Mouse (Mus musculus) MEL (cell line): ENCODE measurements at regions not wholly inside any gene's neighbourhood (a gene's known extent, or its start where the extent isn't known, plus 50 kb on each side); places are given as distances from the start of the nearest gene placed in this dataset.

Experiments used
- DNase-seq: peaks from one replicate; pipeline ENCODE4 v3.0.0; 2011; ENCODE audit warnings: low read depth, low spot score
- H3K27ac ChIP-seq: 2 replicates; pipeline ENCODE4 v1.5.1; 2012; ENCODE audit warnings: low read depth, mild to moderate bottlenecking, control low read depth, low read length, moderate library complexity; ENCODE audit not compliant: control insufficient read depth
- H3K27me3 ChIP-seq, 2 experiments: fragments of 150-350 bp in 1 of 2; sonication (generic) in 1 of 2; 2 replicates each; pipeline ENCODE4 v1.6.1; 2012; ENCODE audit warnings: low read length in 2 of 2, mild to moderate bottlenecking in 2 of 2, improper control_type of control experiment in 1 of 2, moderate library complexity in 1 of 2; ENCODE audit not compliant: insufficient read depth in 2 of 2, control insufficient read depth in 1 of 2
- H3K36me3 ChIP-seq, 2 experiments: 2 replicates each; pipeline ENCODE4 v1.6.1; 2012 to 2014; ENCODE audit warnings: low read length in 2 of 2, improper control_type of control experiment in 1 of 2, inconsistent platforms in 1 of 2, mild to moderate bottlenecking in 1 of 2; ENCODE audit not compliant: insufficient read depth in 2 of 2, control insufficient read depth in 1 of 2
- H3K4me1 ChIP-seq, 2 experiments: fragments of 150-350 bp in 1 of 2; sonication (generic) in 1 of 2; 2 replicates each; pipeline ENCODE4 v1.6.1; 2012; ENCODE audit warnings: low read length in 2 of 2, improper control_type of control experiment in 1 of 2, mild to moderate bottlenecking in 1 of 2; ENCODE audit not compliant: insufficient read depth in 2 of 2, control insufficient read depth in 1 of 2
- H3K4me3 ChIP-seq, 2 experiments: fragments of 150-350 bp in 1 of 2; sonication (generic) in 1 of 2; 2 replicates each; pipeline ENCODE4 v1.5.1; 2012; ENCODE audit warnings: low read depth in 2 of 2, low read length in 2 of 2, mild to moderate bottlenecking in 2 of 2, moderate library complexity in 2 of 2, control low read depth in 1 of 2, improper control_type of control experiment in 1 of 2; ENCODE audit not compliant: control insufficient read depth in 1 of 2, insufficient read depth in 1 of 2
- H3K79me2 ChIP-seq: 2 replicates; pipeline ENCODE4 v1.6.1; 2012; ENCODE audit warnings: mild to moderate bottlenecking, low read length, moderate library complexity; ENCODE audit not compliant: control insufficient read depth, poor library complexity, insufficient read depth
- H3K9ac ChIP-seq: 2 replicates; pipeline ENCODE4 v1.6.1; 2012; ENCODE audit warnings: low read depth, mild to moderate bottlenecking, control low read depth, low read length, moderate library complexity; ENCODE audit not compliant: control insufficient read depth, poor library complexity, severe bottlenecking
- H3K9me3 ChIP-seq: fragments of 150-350 bp; sonication (generic); replicated peaks from 2 replicates; pipeline ENCODE4 v1.6.1; 2012; ENCODE audit warnings: mild to moderate bottlenecking, low read length, improper control_type of control experiment, moderate library complexity; ENCODE audit not compliant: insufficient read depth
- BHLHE40 ChIP-seq: IDR thresholded peaks from 2 replicates; pipeline ENCODE4 v1.6.1; 2012; ENCODE audit warnings: low read depth, mild to moderate bottlenecking, inconsistent platforms, low read length, improper control_type of control experiment, borderline replicate concordance
- CHD1 ChIP-seq: IDR thresholded peaks from 2 replicates; pipeline ENCODE4 v1.6.1; 2012; ENCODE audit warnings: low read depth, mild to moderate bottlenecking, inconsistent platforms, low read length, improper control_type of control experiment
- CTCF ChIP-seq, 3 experiments: IDR thresholded peaks in 2 of 3; conservative IDR thresholded peaks in 1 of 3; 2 replicates each; pipeline ENCODE4 v1.5.1; 2011 to 2012; ENCODE audit warnings: low read length in 3 of 3, low read depth in 2 of 3, mild to moderate bottlenecking in 2 of 3, improper control_type of control experiment in 1 of 3, inconsistent platforms in 1 of 3, mixed read lengths in 1 of 3, moderate library complexity in 1 of 3; ENCODE audit not compliant: control insufficient read depth in 1 of 3, insufficient read depth in 1 of 3, poor library complexity in 1 of 3, severe bottlenecking in 1 of 3
- E2F4 ChIP-seq: IDR thresholded peaks from 2 replicates; pipeline ENCODE4 v1.6.1; 2011; ENCODE audit warnings: low read depth, low read length, improper control_type of control experiment, borderline replicate concordance
- ELF1 ChIP-seq: IDR thresholded peaks from 2 replicates; pipeline ENCODE4 v1.6.1; 2014; ENCODE audit warnings: low read depth, mild to moderate bottlenecking, inconsistent platforms, low read length, improper control_type of control experiment, moderate library complexity
- GABPA ChIP-seq: IDR thresholded peaks from 2 replicates; pipeline ENCODE4 v1.6.1; 2012; ENCODE audit warnings: low read depth, mild to moderate bottlenecking, inconsistent platforms, low read length, improper control_type of control experiment, moderate library complexity
- GATA1 ChIP-seq: IDR thresholded peaks from 2 replicates; pipeline ENCODE4 v1.6.1; 2011; ENCODE audit warnings: low read depth, low read length, improper control_type of control experiment
- HCFC1 ChIP-seq: IDR thresholded peaks from 2 replicates; pipeline ENCODE4 v1.6.1; 2012; ENCODE audit warnings: low read depth, mild to moderate bottlenecking, inconsistent platforms, low read length, improper control_type of control experiment, moderate library complexity
- JUND ChIP-seq: IDR thresholded peaks from 2 replicates; pipeline ENCODE4 v1.6.1; 2011; ENCODE audit warnings: low read depth, mild to moderate bottlenecking, improper control_type of control experiment, low read length
- MAFK ChIP-seq: IDR thresholded peaks from 2 replicates; pipeline ENCODE4 v1.6.1; 2011; ENCODE audit warnings: low read depth, mild to moderate bottlenecking, low read length, improper control_type of control experiment, borderline replicate concordance
- MAX ChIP-seq: IDR thresholded peaks from 2 replicates; pipeline ENCODE4 v1.6.1; 2011; ENCODE audit warnings: low read length, improper control_type of control experiment
- MAZ ChIP-seq: IDR thresholded peaks from 2 replicates; pipeline ENCODE4 v1.6.1; 2012; ENCODE audit warnings: low read depth, mild to moderate bottlenecking, inconsistent platforms, low read length, improper control_type of control experiment
- MEF2A ChIP-seq: IDR thresholded peaks from 2 replicates; pipeline ENCODE4 v1.6.1; 2014; ENCODE audit warnings: low read depth, mild to moderate bottlenecking, inconsistent platforms, low read length, improper control_type of control experiment; ENCODE audit not compliant: poor library complexity, insufficient replicate concordance, severe bottlenecking; ENCODE audit errors: extremely low read depth
- MXI1 ChIP-seq: IDR thresholded peaks from 2 replicates; pipeline ENCODE4 v1.6.1; 2011; ENCODE audit warnings: mild to moderate bottlenecking, low read depth, low read length, improper control_type of control experiment
- MYB ChIP-seq: IDR thresholded peaks from 2 replicates; pipeline ENCODE4 v1.6.1; 2011; ENCODE audit warnings: mild to moderate bottlenecking, low read depth, low read length, improper control_type of control experiment
- NELFE ChIP-seq: IDR thresholded peaks from 2 replicates; pipeline ENCODE4 v1.6.1; 2011; ENCODE audit warnings: low read depth, low read length, improper control_type of control experiment
- NRF1 ChIP-seq: IDR thresholded peaks from 2 replicates; pipeline ENCODE4 v1.6.1; 2014; ENCODE audit warnings: low read depth, mild to moderate bottlenecking, inconsistent platforms, low read length, improper control_type of control experiment, moderate library complexity; ENCODE audit not compliant: poor library complexity, insufficient read depth, severe bottlenecking
- POLR2A ChIP-seq, 2 experiments: IDR thresholded peaks; 2 replicates each; pipeline ENCODE4 v1.6.1; 2011 to 2012; ENCODE audit warnings: low read length in 2 of 2, mild to moderate bottlenecking in 2 of 2, control low read depth in 1 of 2, improper control_type of control experiment in 1 of 2, low read depth in 1 of 2, moderate library complexity in 1 of 2; ENCODE audit not compliant: control insufficient read depth in 1 of 2, insufficient read depth in 1 of 2, poor library complexity in 1 of 2
- POLR2AphosphoS5 ChIP-seq: IDR thresholded peaks from 2 replicates; pipeline ENCODE4 v1.6.1; 2012; ENCODE audit warnings: low read depth, borderline replicate concordance, mild to moderate bottlenecking, inconsistent platforms, low read length, moderate library complexity, mixed read lengths
- TCF12 ChIP-seq: IDR thresholded peaks from 2 replicates; pipeline ENCODE4 v1.6.1; 2014; ENCODE audit warnings: low read depth, mild to moderate bottlenecking, inconsistent platforms, low read length, improper control_type of control experiment, moderate library complexity
- UBTF ChIP-seq: IDR thresholded peaks from 2 replicates; pipeline ENCODE4 v1.6.1; 2012; ENCODE audit warnings: low read depth, mild to moderate bottlenecking, inconsistent platforms, low read length, improper control_type of control experiment, moderate library complexity, borderline replicate concordance; ENCODE audit not compliant: insufficient read depth
- USF2 ChIP-seq, 2 experiments: IDR thresholded peaks; 2 replicates each; pipeline ENCODE4 v1.6.1; 2011 to 2012; ENCODE audit warnings: improper control_type of control experiment in 2 of 2, low read length in 2 of 2, borderline replicate concordance in 1 of 2, inconsistent platforms in 1 of 2, low read depth in 1 of 2, mild to moderate bottlenecking in 1 of 2; ENCODE audit not compliant: insufficient read depth in 1 of 2
- ZC3H11A ChIP-seq: IDR thresholded peaks from 2 replicates; pipeline ENCODE4 v1.6.1; 2012; ENCODE audit warnings: low read depth, mild to moderate bottlenecking, inconsistent platforms, low read length, improper control_type of control experiment

DNA sequence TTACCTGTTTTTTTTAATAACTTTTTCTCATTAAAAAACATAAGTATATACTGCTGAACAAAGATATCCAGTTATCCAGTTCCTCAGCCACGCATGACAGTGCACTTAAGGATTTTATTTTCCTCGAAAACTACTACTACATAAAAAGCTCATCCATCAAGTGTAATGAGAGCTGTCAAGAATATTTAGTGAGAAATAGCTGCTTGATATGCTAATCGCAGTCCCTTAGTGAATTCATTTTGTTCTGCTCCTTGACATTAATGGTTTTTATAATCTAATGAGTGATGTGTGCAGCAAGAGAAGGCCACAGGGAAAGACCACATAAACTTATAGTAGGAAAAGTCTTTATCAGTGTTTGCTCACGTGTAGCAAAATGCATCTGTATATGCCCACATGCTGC is 754.0 kb upstream of the Slc39a10 start:
- Histone ChIP-seq H3K4me3 (no peak overlapping the region), H3K9me3 (no peaks in the 10 kb centered on the region), H3K79me2 (no peaks in the 10 kb centered on the region), H3K36me3 (no peaks in the 10 kb centered on the region), H3K4me1 (no peaks in the 10 kb centered on the region), H3K27ac (no peak overlapping the region), H3K9ac (no peak overlapping the region), H3K27me3 (no peaks in the 10 kb centered on the region)
- TF ChIP-seq GATA1 (no peak), JUND (no peak), MAFK (no peak), HCFC1 (no peak), CHD1 (no peak), CTCF (IDR thresholded peaks at IDR 0.05 in 2 of 3, conservative IDR thresholded peaks at IDR 0.05 in 1 of 3; ENCODE audit: control insufficient read depth in 1 of 3, insufficient read depth in 1 of 3, low read depth in 2 of 3, low read length in 3 of 3, poor library complexity in 1 of 3, severe bottlenecking in 1 of 3) (no peak), TCF12 (no peak), UBTF (no peak), MAZ (no peak), ELF1 (no peak), MYB (no peak), NELFE (no peak), USF2 (IDR thresholded peaks at IDR 0.05; ENCODE audit: borderline replicate concordance in 1 of 2, insufficient read depth in 1 of 2, low read depth in 1 of 2, low read length in 2 of 2) (no peak), POLR2AphosphoS5 (no peak), MEF2A (no peak), MAX (no peak)
- DNase-seq: no peak

DNA sequence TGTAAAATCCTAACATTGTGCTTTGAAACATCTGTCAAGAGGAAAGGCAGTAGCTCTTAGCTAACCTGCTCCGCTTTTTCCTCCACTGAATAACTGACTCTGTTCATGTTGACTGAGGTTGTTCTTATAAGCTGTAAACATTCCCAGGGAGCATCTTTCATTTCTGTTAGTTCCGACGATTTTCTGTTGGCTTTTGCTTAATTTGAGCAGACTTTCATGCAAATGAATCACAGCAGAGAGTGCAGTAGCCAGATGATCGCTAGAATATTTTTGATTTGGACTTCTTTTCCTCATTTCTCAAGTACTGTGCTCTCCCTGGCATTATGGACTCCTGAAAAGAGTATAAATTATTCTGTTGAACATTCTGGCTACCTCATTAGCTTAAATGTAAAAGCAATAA is 713.9 kb upstream of the Slc39a10 start:
- no peaks in the 10 kb centered on the region for H3K9me3 ChIP-seq
- no peak overlapping the region for H3K4me3 ChIP-seq
- no peak overlapping the region for H3K27ac ChIP-seq
- no peaks in the 10 kb centered on the region for H3K79me2 ChIP-seq
- no peaks in the 10 kb centered on the region for H3K36me3 ChIP-seq
- no peak for TF ChIP-seq BHLHE40
- no peak for TF ChIP-seq NRF1
- TF ChIP-seq MXI1: no peak
- no peak for TF ChIP-seq POLR2A (IDR thresholded peaks at IDR 0.05; ENCODE audit: control insufficient read depth in 1 of 2, insufficient read depth in 1 of 2, low read depth in 1 of 2, low read length in 2 of 2, poor library complexity in 1 of 2)
- no peak for TF ChIP-seq GABPA
- TF ChIP-seq E2F4: no peak
- no peak for TF ChIP-seq USF2 (IDR thresholded peaks at IDR 0.05; ENCODE audit: borderline replicate concordance in 1 of 2, insufficient read depth in 1 of 2, low read depth in 1 of 2, low read length in 2 of 2)
- no peak for TF ChIP-seq POLR2AphosphoS5
- no peak for TF ChIP-seq UBTF
- TF ChIP-seq CTCF (IDR thresholded peaks at IDR 0.05 in 2 of 3, conservative IDR thresholded peaks at IDR 0.05 in 1 of 3; ENCODE audit: control insufficient read depth in 1 of 3, insufficient read depth in 1 of 3, low read depth in 2 of 3, low read length in 3 of 3, poor library complexity in 1 of 3, severe bottlenecking in 1 of 3): no peak
- TF ChIP-seq ZC3H11A: no peak
- no peaks in the 10 kb centered on the region for H3K4me1 ChIP-seq
- H3K9ac ChIP-seq: no peak overlapping the region
- no peak for DNase-seq
- no peaks in the 10 kb centered on the region for H3K27me3 ChIP-seq
